Mouse (Mus musculus) lung, adult 10 weeks (tissue): ENCODE measurements around the gene Mfsd5. TPM values are rescaled to one million over a fixed set of nuclear protein-coding genes. Genes with fewer than 3 reads are reported as not detected.

Experiments used
- polyA plus RNA-seq: library from polyadenylated mRNA; stranded (reverse); fragments of 350-450 nt; fragmentation: Illumina TruSeq; extraction: RNeasy Lipid Tissue Mini Kit (QIAGEN cat#74804); gene quantifications from one replicate; pipeline ENCODE4 v1.2.3, GENCODE M21; 2014; ENCODE audit warnings: low read depth, low replicate concordance; ENCODE audit not compliant: insufficient read depth

Gene Mfsd5
- 38.5 TPM for polyA plus RNA-seq

GRCm38 (mm10) chr15:102279092-102279782, at the start of gene Mfsd5:
TSS of gene Mfsd5 (plus strand) at chr15:102279454.

GRCm38 (mm10) chr15:102231748-102232147, 47.5 kb upstream of the Mfsd5 start, which contains the start of gene Itgb7:
TSS of gene Itgb7 (minus strand) at chr15:102231944.

GRCm38 (mm10) chr15:102257202-102258075, 21.8 kb upstream of the Mfsd5 start, which contains the start of gene Rarg:
TSS of gene Rarg (minus strand) at chr15:102257517.

GRCm38 (mm10) chr15:102270274-102270960, 8.8 kb upstream of the Mfsd5 start, which contains the start of gene Gm9918:
TSS of gene Gm9918 (plus strand) at chr15:102270563.

GRCm38 (mm10) chr15:102295633-102296367, 16.5 kb downstream of the Mfsd5 start, which contains the start of gene Espl1:
TSS of gene Espl1 (plus strand) at chr15:102296266.

GRCm38 (mm10) chr15:102326022-102326576, 46.8 kb downstream of the Mfsd5 start, which contains the start of gene Pfdn5:
TSS of gene Pfdn5 (plus strand) at chr15:102326116.

Other genes with a start within 250 kb of the Mfsd5 start
- 66.8 TPM for gene Eif4b, start 205.7 kb upstream of the Mfsd5 start, polyA plus RNA-seq
- gene Tns2, start 179.0 kb upstream of the Mfsd5 start, polyA plus RNA-seq = 166 TPM
- gene Spryd3, start 143.2 kb upstream of the Mfsd5 start, polyA plus RNA-seq = 27.8 TPM
- gene Igfbp6, start 135.1 kb upstream of the Mfsd5 start, polyA plus RNA-seq = 398 TPM
- 0.20 TPM for gene Soat2, start 128.9 kb upstream of the Mfsd5 start, polyA plus RNA-seq
- 35.1 TPM for gene Zfp740, start 76.2 kb upstream of the Mfsd5 start, polyA plus RNA-seq
- 26.9 TPM for gene Csad, start 74.7 kb upstream of the Mfsd5 start, polyA plus RNA-seq
- gene Itgb7, start 47.5 kb upstream of the Mfsd5 start, polyA plus RNA-seq = 31.0 TPM
- gene Rarg, start 21.9 kb upstream of the Mfsd5 start, polyA plus RNA-seq = 32.8 TPM
- 0.10 TPM for gene Gm9918, start 8.9 kb upstream of the Mfsd5 start, polyA plus RNA-seq
- 1.2 TPM for gene Espl1, start 16.8 kb downstream of the Mfsd5 start, polyA plus RNA-seq
- gene Pfdn5, start 46.7 kb downstream of the Mfsd5 start, polyA plus RNA-seq = 792 TPM
- 41.8 TPM for gene Myg1, start 52.3 kb downstream of the Mfsd5 start, polyA plus RNA-seq
- gene Aaas, start 71.3 kb downstream of the Mfsd5 start, polyA plus RNA-seq = 13.3 TPM
- not detected for gene Sp7, start 87.7 kb downstream of the Mfsd5 start, polyA plus RNA-seq
- 12.7 TPM for gene Sp1, start 126.7 kb downstream of the Mfsd5 start, polyA plus RNA-seq
- 9.2 TPM for gene Amhr2, start 165.9 kb downstream of the Mfsd5 start, polyA plus RNA-seq
- gene Prr13, start 179.6 kb downstream of the Mfsd5 start, polyA plus RNA-seq = 139 TPM
- gene Pcbp2, start 191.1 kb downstream of the Mfsd5 start, polyA plus RNA-seq = 289 TPM
- gene Gm10337, start 224.3 kb downstream of the Mfsd5 start, polyA plus RNA-seq = not detected
- 3.0 TPM for gene Map3k12, start 237.6 kb downstream of the Mfsd5 start, polyA plus RNA-seq
- gene Tarbp2, start 238.7 kb downstream of the Mfsd5 start, polyA plus RNA-seq = 23.7 TPM
- gene Npff, start 245.5 kb downstream of the Mfsd5 start, polyA plus RNA-seq = 3.4 TPM